Mouse (Mus musculus) heart, embryonic 15.5 days (tissue): ENCODE measurements around the gene Tpk1. TPM values are rescaled to one million over a fixed set of nuclear protein-coding genes. Genes with fewer than 3 reads are reported as not detected.

ENCODE experiments used
- ATAC-seq: fragments of 200-750 bp; cut with Nextera tagmentation; replicated peaks from 2 replicates; pipeline ENCODE4 v1.8.0; 2017; ENCODE audit warnings: low read depth, moderate TSS enrichment; ENCODE audit not compliant: insufficient number of reproducible peaks, insufficient read depth, low FRiP score
- H3K27ac ChIP-seq: fragments of 300-500 bp; sonication (generic); 2 replicates; pipeline ENCODE4 v1.5.1; 2015; ENCODE audit warnings: mild to moderate bottlenecking, inconsistent platforms
- H3K27me3 ChIP-seq: fragments of 300-500 bp; sonication (generic); 2 replicates; pipeline ENCODE4 v1.6.1; 2015; ENCODE audit warnings: inconsistent platforms
- H3K36me3 ChIP-seq: fragments of 300-500 bp; sonication (generic); 2 replicates; pipeline ENCODE4 v1.6.1; 2015; ENCODE audit warnings: mild to moderate bottlenecking, inconsistent platforms
- H3K4me1 ChIP-seq: fragments of 300-500 bp; sonication (generic); replicated peaks from 2 replicates; pipeline ENCODE4 v1.6.1; 2015; ENCODE audit warnings: inconsistent platforms
- H3K4me2 ChIP-seq: fragments of 300-500 bp; sonication (generic); 2 replicates; pipeline ENCODE4 v1.6.1; 2015; ENCODE audit warnings: inconsistent platforms, mild to moderate bottlenecking, moderate library complexity
- H3K4me3 ChIP-seq: fragments of 300-500 bp; sonication (generic); 2 replicates; pipeline ENCODE4 v1.5.1; 2015; ENCODE audit warnings: mild to moderate bottlenecking, inconsistent platforms
- H3K9ac ChIP-seq: fragments of 300-500 bp; sonication (generic); 2 replicates; pipeline ENCODE4 v1.6.1; 2015; ENCODE audit warnings: mild to moderate bottlenecking, inconsistent platforms
- H3K9me3 ChIP-seq: fragments of 300-500 bp; sonication (generic); replicated peaks from 2 replicates; pipeline ENCODE4 v1.6.1; 2016; ENCODE audit warnings: inconsistent platforms
- WGBS: fragments of 180-500 bp; shearing (Covaris S2); methylation state at CpG from one replicate; pipeline ENCODE4 v1.1.7; 2015; ENCODE audit warnings: mixed read lengths; 5-methylcytosine and 5-hydroxymethylcytosine counted together
- polyA plus RNA-seq: library from polyadenylated mRNA; unstranded; fragments of >200 nt; fragmentation: Nextera tagmentation; extraction: Ambion mirVana; gene quantifications from 2 replicates; pipeline ENCODE4 v1.2.1, GENCODE M21; 2015

Gene Tpk1
- polyA plus RNA-seq, result 6.6 and 7.3 TPM in 2 replicates

- ATAC-seq, result peak; percentile 96
- H3K4me3 ChIP-seq, result peak within 1 kb of the TSS; percentile 63
- peak within 1 kb of the TSS; percentile 91 for H3K27ac ChIP-seq
- under 1% methylated on average over 63 of the region's 63 CpGs for WGBS
- H3K4me2 ChIP-seq, result peak within 1 kb of the TSS; percentile 59
- H3K27me3 ChIP-seq, result no peaks in the 10 kb centered on the region
- H3K9ac ChIP-seq, result peak within 1 kb of the TSS; percentile 59
- H3K4me1 ChIP-seq, result no peaks in the 10 kb centered on the region
- H3K9me3 ChIP-seq, result no peaks in the 10 kb centered on the region
- H3K36me3 ChIP-seq, result no peaks in the 10 kb centered on the region
Observed at GRCm38 (mm10) chr6:43665677-43666546, at the start of gene Tpk1. Gene Tpk1, minus strand, starts transcription at chr6:43666278.

- Histone ChIP-seq H3K36me3 (no peaks in the 10 kb centered on the region), H3K4me2 (no peak overlapping the region), H3K4me1 (no peaks in the 10 kb centered on the region), H3K4me3 (no peak overlapping the region), H3K27ac (no peak overlapping the region), H3K9ac (no peak overlapping the region), H3K9me3 (no peaks in the 10 kb centered on the region), H3K27me3 (no peaks in the 10 kb centered on the region)
- 35% methylated on average over 6 of the region's 6 CpGs for WGBS
- ATAC-seq, result no peak
Observed at GRCm38 (mm10) chr6:43702810-43703614, 36.9 kb upstream of the Tpk1 start.

- no peak for ATAC-seq
- WGBS, result 59% methylated on average over 1 of the region's 1 CpGs
- Histone ChIP-seq H3K9ac (no peak overlapping the region), H3K36me3 (no peaks in the 10 kb centered on the region), H3K27ac (no peak overlapping the region), H3K4me1 (no peaks in the 10 kb centered on the region), H3K4me3 (no peak overlapping the region), H3K4me2 (no peak overlapping the region), H3K27me3 (no peaks in the 10 kb centered on the region), H3K9me3 (no peaks in the 10 kb centered on the region)
Observed at GRCm38 (mm10) chr6:43691863-43692262, 25.8 kb upstream of the Tpk1 start.

GRCm38 (mm10) chr6:43685985-43686384 is 19.9 kb upstream of the Tpk1 start:
- no peaks in the 10 kb centered on the region for H3K9me3 ChIP-seq
- H3K4me2 ChIP-seq, result no peak overlapping the region
- H3K4me3 ChIP-seq, result no peak overlapping the region
- ATAC-seq, result no peak
- no peaks in the 10 kb centered on the region for H3K27me3 ChIP-seq
- no peak overlapping the region for H3K9ac ChIP-seq
- no peaks in the 10 kb centered on the region for H3K4me1 ChIP-seq
- WGBS, result 48% methylated on average over 2 of the region's 2 CpGs
- H3K27ac ChIP-seq, result no peak overlapping the region
- H3K36me3 ChIP-seq, result no peaks in the 10 kb centered on the region

- 64% methylated on average over 2 of the region's 2 CpGs for WGBS
- Histone ChIP-seq H3K27me3 (no peaks in the 10 kb centered on the region), H3K36me3 (no peaks in the 10 kb centered on the region), H3K9me3 (no peaks in the 10 kb centered on the region), H3K4me2 (no peak overlapping the region), H3K9ac (no peak overlapping the region), H3K4me1 (no peaks in the 10 kb centered on the region), H3K27ac (no peak overlapping the region), H3K4me3 (no peak overlapping the region)
- no peak for ATAC-seq
Observed at GRCm38 (mm10) chr6:43682535-43682934, 16.5 kb upstream of the Tpk1 start.

GRCm38 (mm10) chr6:43678689-43679212 is 12.7 kb upstream of the Tpk1 start:
- H3K36me3 ChIP-seq, result no peaks in the 10 kb centered on the region
- H3K9me3 ChIP-seq, result no peaks in the 10 kb centered on the region
- H3K4me1 ChIP-seq, result no peaks in the 10 kb centered on the region
- no peaks in the 10 kb centered on the region for H3K27me3 ChIP-seq
- no peak overlapping the region for H3K4me2 ChIP-seq
- 75% methylated on average over 2 of the region's 2 CpGs for WGBS
- ATAC-seq, result no peak
- H3K4me3 ChIP-seq, result no peak overlapping the region
- no peak overlapping the region for H3K27ac ChIP-seq
- no peak overlapping the region for H3K9ac ChIP-seq

- no peaks in the 10 kb centered on the region for H3K36me3 ChIP-seq
- ATAC-seq, result no peak
- no peaks in the 10 kb centered on the region for H3K9me3 ChIP-seq
- H3K9ac ChIP-seq, result no peak overlapping the region
- 74% methylated on average over 3 of the region's 3 CpGs for WGBS
- no peak overlapping the region for H3K4me2 ChIP-seq
- H3K4me3 ChIP-seq, result no peak overlapping the region
- no peak overlapping the region for H3K27ac ChIP-seq
- no peaks in the 10 kb centered on the region for H3K4me1 ChIP-seq
- H3K27me3 ChIP-seq, result no peaks in the 10 kb centered on the region
Observed at GRCm38 (mm10) chr6:43677566-43677965, 11.5 kb upstream of the Tpk1 start.

- Histone ChIP-seq H3K27ac (no peak overlapping the region), H3K4me3 (no peak overlapping the region), H3K9ac (no peak overlapping the region), H3K4me2 (no peak overlapping the region), H3K4me1 (no peaks in the 10 kb centered on the region), H3K9me3 (no peaks in the 10 kb centered on the region), H3K36me3 (no peaks in the 10 kb centered on the region), H3K27me3 (no peaks in the 10 kb centered on the region)
- 42% methylated on average over 3 of the region's 3 CpGs for WGBS
- no peak for ATAC-seq
Observed at GRCm38 (mm10) chr6:43676139-43676538, 10.1 kb upstream of the Tpk1 start.

GRCm38 (mm10) chr6:43674986-43675760 is 9.1 kb upstream of the Tpk1 start:
- Histone ChIP-seq H3K9me3 (no peaks in the 10 kb centered on the region), H3K4me2 (no peak overlapping the region), H3K27ac (no peak overlapping the region), H3K27me3 (no peaks in the 10 kb centered on the region), H3K9ac (no peak overlapping the region), H3K4me1 (no peaks in the 10 kb centered on the region), H3K36me3 (no peaks in the 10 kb centered on the region), H3K4me3 (no peak overlapping the region)
- WGBS, result 65% methylated on average over 3 of the region's 3 CpGs
- no peak for ATAC-seq

- Histone ChIP-seq H3K4me1 (no peaks in the 10 kb centered on the region), H3K36me3 (no peaks in the 10 kb centered on the region), H3K4me2 (no peak overlapping the region), H3K9me3 (no peaks in the 10 kb centered on the region), H3K9ac (no peak overlapping the region), H3K4me3 (no peak overlapping the region), H3K27me3 (no peaks in the 10 kb centered on the region), H3K27ac (no peak overlapping the region)
- 75% methylated on average over 2 of the region's 2 CpGs for WGBS
- ATAC-seq, result no peak
Observed at GRCm38 (mm10) chr6:43670939-43671338, 4.9 kb upstream of the Tpk1 start.

GRCm38 (mm10) chr6:43667681-43668080 is 1.6 kb upstream of the Tpk1 start:
- ATAC-seq, result no peak
- Histone ChIP-seq H3K27ac (no peak overlapping the region), H3K27me3 (no peaks in the 10 kb centered on the region), H3K4me3 (no peak overlapping the region), H3K9me3 (no peaks in the 10 kb centered on the region), H3K4me2 (no peak overlapping the region), H3K36me3 (no peaks in the 10 kb centered on the region), H3K4me1 (no peaks in the 10 kb centered on the region), H3K9ac (no peak overlapping the region)
- 76% methylated on average over 2 of the region's 2 CpGs for WGBS
